18 mouse cellular contexts compared by ENCODE assay signal in the genomic region with DNA sequence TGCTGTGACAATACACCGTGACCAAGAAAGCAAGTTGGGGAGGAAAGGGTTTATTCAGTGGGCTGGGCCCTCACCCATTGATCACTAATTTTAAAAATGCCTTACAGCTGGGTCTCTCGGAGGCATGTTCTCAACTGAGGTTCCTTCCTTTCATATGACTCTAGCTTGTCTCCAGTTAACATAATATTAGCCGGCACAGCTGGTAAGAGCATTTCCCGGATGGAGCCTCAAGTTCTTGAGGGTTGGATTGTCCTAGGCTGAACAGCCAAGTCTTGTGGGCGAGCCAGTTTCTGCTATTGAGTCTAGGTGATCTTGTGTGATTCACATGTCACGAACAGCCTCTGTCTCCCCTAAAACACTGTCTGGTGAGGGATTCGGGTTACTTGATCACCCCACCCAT.
"Had no signal": no experiment of that assay in that cellular context is flagged by ENCODE, and none has a peak within 500 bp of the region (broad histone marks: within the 10 kb centered on the region; RNA-seq: fewer than 3 reads in every experiment).

No protein-coding gene starts in this region.

- H3K36me3 ChIP-seq: midbrain, embryonic 10.5 days; midbrain, embryonic 12.5 days; neural tube, embryonic 13.5 days; neural tube, embryonic 15.5 days had no signal

- ATAC-seq: midbrain, embryonic 16.5 days had no signal

- H3K9ac ChIP-seq: midbrain, embryonic 12.5 days; neural tube, embryonic 13.5 days; neural tube, embryonic 15.5 days had no signal

- DNase-seq: lung, adult 18-20 months; lung, postnatal 10 days; lung, postnatal 36 days; midbrain, embryonic 14.5 days; retina, postnatal 1 day; right cerebral cortex, adult 18-20 months; right cerebral cortex, postnatal 25 days; right cerebral cortex, postnatal 4 days; spleen, adult 18-20 months; thymus, adult 18-20 months; thymus, postnatal 14 days; thymus, postnatal 36 days had no signal

- H3K9me3 ChIP-seq: midbrain, embryonic 10.5 days; midbrain, embryonic 12.5 days; neural tube, embryonic 13.5 days; neural tube, embryonic 15.5 days had no signal

- H3K4me1 ChIP-seq: neural tube, embryonic 13.5 days; neural tube, embryonic 15.5 days had no signal

- H3K4me3 ChIP-seq: midbrain, embryonic 10.5 days; midbrain, embryonic 12.5 days; myocyte; neural tube, embryonic 13.5 days; neural tube, embryonic 15.5 days had no signal

- H3K27ac ChIP-seq: midbrain, embryonic 10.5 days; midbrain, embryonic 12.5 days; neural tube, embryonic 13.5 days; neural tube, embryonic 15.5 days had no signal

- H3K4me2 ChIP-seq: midbrain, embryonic 12.5 days; neural tube, embryonic 13.5 days; neural tube, embryonic 15.5 days had no signal

- H3K27me3 ChIP-seq: neural tube, embryonic 13.5 days; neural tube, embryonic 15.5 days had no signal
